Mouse (Mus musculus) mouse embryonic stem cell (cell line): Measurements from ENCODE around the gene Lrrc18.

Experiments used
- in situ Hi-C, 2 experiments: fragments of 300-500 bp; cut with MboI; formaldehyde crosslinking; loops; 1 replicate in 1 of 2; 3 replicates in 1 of 2; pipeline ENCODE4 v1.14.3; 2019 to 2020; ENCODE audit warnings: low sequenced_read_pairs in 2 of 2, low pct_unique_long_range_greater_than_20kb in 1 of 2, mixed read lengths in 1 of 2; ENCODE audit not compliant: unreplicated experiment in 1 of 2

Lrrc18 gene

GRCm38 (mm10) chr14:33033424-33033823 lies 42.2 kb downstream of the Lrrc18 start:
- in situ Hi-C loops = no loop called here

- in situ Hi-C loops = no loop called here
Observed at GRCm38 (mm10) chr14:33035386-33035785, 44.2 kb downstream of the Lrrc18 start.

GRCm38 (mm10) chr14:33036811-33037210 lies 45.6 kb downstream of the Lrrc18 start:
- in situ Hi-C loops = no loop called here

GRCm38 (mm10) chr14:33045217-33045616 lies 54.0 kb downstream of the Lrrc18 start:
- in situ Hi-C loops = no loop called here

GRCm38 (mm10) chr14:33053441-33053840 lies 62.3 kb downstream of the Lrrc18 start:
- in situ Hi-C loops = no loop called here

GRCm38 (mm10) chr14:33058881-33059660 lies 67.9 kb downstream of the Lrrc18 start:
- in situ Hi-C loops = no loop called here

- in situ Hi-C loops = no loop called here
Observed at GRCm38 (mm10) chr14:33062996-33063395, 71.8 kb downstream of the Lrrc18 start.
